Mouse (Mus musculus) thymus, adult 2 months (tissue): ENCODE measurements around the gene Chrm3. TPM values are rescaled to one million over a fixed set of nuclear protein-coding genes. Genes with fewer than 3 reads are reported as not detected.
"Not testable (repeated sequence)": the region's sequence is repeated elsewhere in the genome, so short reads cannot be mapped to it uniquely, and the experiment has no call there.

ENCODE experiments used
- DNase-seq: peaks from one replicate; pipeline ENCODE4 v3.0.0; 2021
- H3K27ac ChIP-seq: fragments of 200-500 bp; 2 replicates; pipeline ENCODE4 v1.5.1; 2012; ENCODE audit warnings: low read length, control low read depth; ENCODE audit not compliant: control insufficient read depth, insufficient read depth
- H3K27me3 ChIP-seq: fragments of 200-500 bp; 2 replicates; pipeline ENCODE4 v1.6.1; 2012; ENCODE audit warnings: mild to moderate bottlenecking, low read length, moderate library complexity, mixed read lengths; ENCODE audit not compliant: control insufficient read depth, insufficient read depth
- H3K36me3 ChIP-seq: fragments of 200-500 bp; 2 replicates; pipeline ENCODE4 v1.6.1; 2012; ENCODE audit warnings: mild to moderate bottlenecking, low read length, moderate library complexity; ENCODE audit not compliant: control insufficient read depth, insufficient read depth
- H3K4me1 ChIP-seq: fragments of 200-500 bp; replicated peaks from 2 replicates; pipeline ENCODE4 v1.6.1; 2012; ENCODE audit warnings: low read length; ENCODE audit not compliant: control insufficient read depth, insufficient read depth
- H3K4me3 ChIP-seq: fragments of 200-500 bp; 2 replicates; pipeline ENCODE4 v1.5.1; 2012; ENCODE audit warnings: mild to moderate bottlenecking, low read length, control low read depth, moderate library complexity; ENCODE audit not compliant: control insufficient read depth, insufficient read depth
- CTCF ChIP-seq: fragments of 200-500 bp; IDR thresholded peaks from 2 replicates; pipeline ENCODE4 v1.5.1; 2012; ENCODE audit warnings: mild to moderate bottlenecking, control low read depth, low read length, moderate library complexity, borderline replicate concordance; ENCODE audit not compliant: control insufficient read depth, poor library complexity, insufficient read depth; ENCODE audit errors: extremely low read depth
- POLR2A ChIP-seq: fragments of 200-500 bp; IDR thresholded peaks from 2 replicates; pipeline ENCODE4 v1.6.1; 2012; ENCODE audit warnings: mild to moderate bottlenecking, low read length, control low read depth, moderate library complexity; ENCODE audit not compliant: control insufficient read depth, poor library complexity, insufficient read depth; ENCODE audit errors: extremely low read depth
- WGBS: fragments of 180-500 bp; shearing (Covaris S2); methylation state at CpG from one replicate; pipeline ENCODE4 v1.1.7; 2018; 5-methylcytosine and 5-hydroxymethylcytosine counted together
- polyA plus RNA-seq: library from polyadenylated mRNA; depleted of rRNA; stranded (reverse); fragments of >200 nt; gene quantifications from 2 replicates; pipeline ENCODE4 v1.2.3, GENCODE M21; 2012; rRNA removed

Gene Chrm3
- 0.17 and 0.28 TPM in 2 replicates for polyA plus RNA-seq

GRCm38 (mm10) chr13:10360777-10361176 lies at the start of gene Chrm3:
TSS of gene Chrm3 (minus strand) at chr13:10360847.
- Histone ChIP-seq H3K4me1 (no peaks in the 10 kb centered on the region), H3K27me3 (peaks cover 8% of the 10 kb centered on the region), H3K36me3 (no peaks in the 10 kb centered on the region), H3K27ac (no peak within 1 kb of the TSS), H3K4me3 (no peak within 1 kb of the TSS)
- no peak for TF ChIP-seq CTCF
- no peak for TF ChIP-seq POLR2A
- DNase-seq, result no peak
- WGBS, result 3% methylated on average over 18 of the region's 18 CpGs

GRCm38 (mm10) chr13:10394364-10394763 lies 33.7 kb upstream of the Chrm3 start:
- Histone ChIP-seq H3K4me3 (no peak overlapping the region), H3K4me1 (no peaks in the 10 kb centered on the region), H3K36me3 (no peaks in the 10 kb centered on the region), H3K27me3 (no peaks in the 10 kb centered on the region), H3K27ac (no peak overlapping the region)
- 100% methylated on average over 2 of the region's 2 CpGs for WGBS
- no peak for DNase-seq
- TF ChIP-seq POLR2A (no peak), CTCF (no peak)

GRCm38 (mm10) chr13:10375487-10375886 lies 14.8 kb upstream of the Chrm3 start:
- not testable (repeated sequence) for H3K27ac ChIP-seq, DNase-seq, H3K4me1 ChIP-seq, H3K36me3 ChIP-seq, H3K27me3 ChIP-seq, H3K4me3 ChIP-seq

- DNase-seq, result no peak
Observed at GRCm38 (mm10) chr13:10360199-10360694, 400 bp downstream of the Chrm3 start.

GRCm38 (mm10) chr13:10359516-10360198 lies 990 bp downstream of the Chrm3 start:
- Histone ChIP-seq H3K4me3 (no peak overlapping the region), H3K27me3 (peaks cover 8% of the 10 kb centered on the region), H3K27ac (no peak overlapping the region), H3K4me1 (no peaks in the 10 kb centered on the region), H3K36me3 (no peaks in the 10 kb centered on the region)
- TF ChIP-seq CTCF (no peak), POLR2A (no peak)
- no peak for DNase-seq
- WGBS, result 7% methylated on average over 26 of the region's 26 CpGs

More at GRCm38 (mm10) chr13:10360199-10360694, 400 bp downstream of the Chrm3 start:
- Histone ChIP-seq H3K4me1 (no peaks in the 10 kb centered on the region), H3K27me3 (peaks cover 8% of the 10 kb centered on the region), H3K36me3 (no peaks in the 10 kb centered on the region), H3K4me3 (no peak overlapping the region), H3K27ac (no peak overlapping the region)
- TF ChIP-seq CTCF (no peak), POLR2A (no peak)
- 2% methylated on average over 60 of the region's 60 CpGs for WGBS

- H3K4me3 ChIP-seq, result no peak overlapping the region
- WGBS, result 89% methylated on average over 5 of the region's 5 CpGs
- H3K4me1 ChIP-seq, result no peaks in the 10 kb centered on the region
- TF ChIP-seq CTCF, result no peak
- TF ChIP-seq POLR2A, result no peak
- DNase-seq, result no peak
- H3K36me3 ChIP-seq, result no peaks in the 10 kb centered on the region
- H3K27me3 ChIP-seq, result peaks cover 6% of the 10 kb centered on the region
- no peak overlapping the region for H3K27ac ChIP-seq
Observed at GRCm38 (mm10) chr13:10355796-10356195, 4.9 kb downstream of the Chrm3 start.

GRCm38 (mm10) chr13:10354885-10355575 lies 5.6 kb downstream of the Chrm3 start:
- H3K4me3 ChIP-seq, result no peak overlapping the region
- H3K4me1 ChIP-seq, result no peaks in the 10 kb centered on the region
- H3K27me3 ChIP-seq, result peaks cover 4% of the 10 kb centered on the region; the same call in 1 of the 2 replicates
- no peak for DNase-seq
- WGBS, result 71% methylated on average over 2 of the region's 2 CpGs
- TF ChIP-seq POLR2A, result no peak
- TF ChIP-seq CTCF, result no peak
- no peaks in the 10 kb centered on the region for H3K36me3 ChIP-seq
- no peak overlapping the region for H3K27ac ChIP-seq
